Mouse (Mus musculus): ENCODE results near the gene Nfam1. TPM values are rescaled to one million over a fixed set of nuclear protein-coding genes. Genes with fewer than 3 reads are reported as not detected.
"Not testable (repeated sequence)": the region's sequence is repeated elsewhere in the genome, so short reads cannot be mapped to it uniquely, and the experiment has no call there.

Nfam1 gene
- polyA plus RNA-seq, 1 experiment from 2014 or later: 1.6 TPM

- Histone ChIP-seq H3K27ac (replicated peaks) (peak overlapping the region; percentile 94), H3K27me3 (no peaks in the 10 kb centered on the region), H3K4me2 (replicated peaks) (peak overlapping the region; percentile 50; the same call in 1 of the 2 replicates), H3K4me1 (peaks cover 38% of the 10 kb centered on the region), H3K9me3 (no peaks in the 10 kb centered on the region), H3K4me3 (no peak overlapping the region), H3K36me3 (no peaks in the 10 kb centered on the region), H3K9ac (replicated peaks) (no peak overlapping the region; the same call in 1 of the 2 replicates)
- WGBS: 44% methylated on average over 5 of the region's 5 CpGs
- no peak for ATAC-seq (replicated peaks)
These were observed 22.5 kb upstream of the Nfam1 start for GRCm38 (mm10) chr15:83055569-83055968.

DNA sequence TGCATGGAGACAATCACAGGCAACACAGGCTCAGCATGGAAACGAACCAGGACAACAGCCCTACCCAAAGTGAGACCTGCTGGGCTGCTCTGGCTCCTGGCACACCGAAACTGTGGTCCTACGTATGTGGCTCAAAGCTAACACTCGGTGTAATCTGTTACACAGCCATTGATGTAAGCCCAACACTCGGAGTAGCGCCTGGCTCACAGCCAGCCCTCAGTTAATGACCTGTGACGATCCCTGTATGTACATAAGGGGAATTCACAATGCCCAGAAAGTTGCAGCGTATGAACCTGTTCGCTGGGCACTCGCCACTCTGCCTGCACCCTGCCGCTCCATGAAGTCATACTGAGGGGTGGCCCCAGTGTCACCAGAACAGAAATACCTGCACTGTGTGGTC, 20.2 kb upstream of the Nfam1 start:
- Histone ChIP-seq H3K4me1 (peaks cover 24% of the 10 kb centered on the region), H3K27me3 (no peaks in the 10 kb centered on the region), H3K4me2 (replicated peaks) (no peak overlapping the region), H3K4me3 (no peak overlapping the region), H3K9ac (replicated peaks) (no peak overlapping the region), H3K36me3 (no peaks in the 10 kb centered on the region), H3K9me3 (no peaks in the 10 kb centered on the region), H3K27ac (replicated peaks) (no peak overlapping the region)
- ATAC-seq (replicated peaks): no peak
- WGBS: 25% methylated on average over 11 of the region's 11 CpGs

GRCm38 (mm10) chr15:83052341-83053104, 19.4 kb upstream of the Nfam1 start:
- 67% methylated on average over 6 of the region's 6 CpGs for WGBS

GRCm38 (mm10) chr15:83046730-83047129, 13.6 kb upstream of the Nfam1 start:
- WGBS: 89% methylated on average over 7 of the region's 7 CpGs

More at GRCm38 (mm10) chr15:83052341-83053104, 19.4 kb upstream of the Nfam1 start:
- Histone ChIP-seq H3K27me3 (no peaks in the 10 kb centered on the region), H3K4me2 (replicated peaks) (no peak overlapping the region), H3K9me3 (no peaks in the 10 kb centered on the region), H3K4me3 (no peak overlapping the region), H3K36me3 (no peaks in the 10 kb centered on the region), H3K4me1 (peaks cover 24% of the 10 kb centered on the region), H3K9ac (replicated peaks) (no peak overlapping the region), H3K27ac (replicated peaks) (no peak overlapping the region)
- no peak for ATAC-seq (replicated peaks)

GRCm38 (mm10) chr15:83046308-83046707, 13.2 kb upstream of the Nfam1 start:
- ATAC-seq (replicated peaks): no peak
- Histone ChIP-seq H3K36me3 (no peaks in the 10 kb centered on the region), H3K9me3 (0 out of 2 replicates have a peak, but pooled peaks cover 6% of the 10 kb centered on the region), H3K4me2 (replicated peaks) (no peak overlapping the region), H3K4me3 (no peak overlapping the region), H3K4me1 (peaks cover 23% of the 10 kb centered on the region), H3K27ac (replicated peaks) (no peak overlapping the region), H3K9ac (replicated peaks) (no peak overlapping the region), H3K27me3 (no peaks in the 10 kb centered on the region)
- WGBS: 98% methylated on average over 3 of the region's 3 CpGs

More at GRCm38 (mm10) chr15:83046730-83047129, 13.6 kb upstream of the Nfam1 start:
- Histone ChIP-seq H3K4me3 (no peak overlapping the region), H3K9ac (replicated peaks) (no peak overlapping the region), H3K27ac (replicated peaks) (no peak overlapping the region), H3K9me3 (0 out of 2 replicates have a peak, but pooled peaks cover 6% of the 10 kb centered on the region), H3K27me3 (no peaks in the 10 kb centered on the region), H3K4me2 (replicated peaks) (no peak overlapping the region), H3K36me3 (no peaks in the 10 kb centered on the region), H3K4me1 (peaks cover 22% of the 10 kb centered on the region)
- ATAC-seq (replicated peaks): no peak

DNA sequence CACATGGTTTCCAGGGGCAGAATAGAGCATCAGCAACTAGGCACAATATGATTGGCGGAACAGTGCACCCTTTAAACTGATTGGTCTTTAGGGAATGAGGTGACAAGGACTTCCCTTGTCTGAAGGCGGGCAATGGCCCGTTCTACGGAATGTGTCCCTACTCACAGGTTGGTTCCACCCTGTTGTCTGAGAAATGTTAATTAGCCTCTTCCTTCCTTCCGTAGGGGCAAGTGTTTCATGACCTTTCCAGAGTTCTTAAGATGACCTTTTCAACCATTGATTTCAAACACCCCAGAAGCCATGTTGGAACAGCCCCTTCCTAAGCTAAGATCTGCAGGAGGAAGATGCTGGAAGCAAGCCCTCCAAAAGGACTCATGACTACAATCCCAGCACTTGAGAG, 12.5 kb upstream of the Nfam1 start:
- not testable (repeated sequence) for H3K9ac ChIP-seq (replicated peaks); H3K4me3 ChIP-seq; H3K27ac ChIP-seq (replicated peaks); H3K27me3 ChIP-seq; H3K36me3 ChIP-seq; ATAC-seq (replicated peaks); H3K9me3 ChIP-seq; H3K4me2 ChIP-seq (replicated peaks)
- H3K4me1 ChIP-seq: peaks cover 25% of the 10 kb centered on the region
- WGBS: 88% methylated on average over 5 of the region's 5 CpGs

GRCm38 (mm10) chr15:83043362-83043708, 10.2 kb upstream of the Nfam1 start:
- Histone ChIP-seq H3K9ac (replicated peaks) (peak overlapping the region; percentile 49), H3K4me1 (peaks cover 32% of the 10 kb centered on the region), H3K36me3 (no peaks in the 10 kb centered on the region), H3K4me2 (replicated peaks) (peak overlapping the region; percentile 47), H3K27me3 (no peaks in the 10 kb centered on the region), H3K9me3 (0 out of 2 replicates have a peak, but pooled peaks cover 6% of the 10 kb centered on the region), H3K27ac (replicated peaks) (peak overlapping the region; percentile 83), H3K4me3 (no peak overlapping the region; the same call in 1 of the 2 replicates)
- 66% methylated on average over 22 of the region's 22 CpGs for WGBS
- no peak for ATAC-seq (replicated peaks)

DNA sequence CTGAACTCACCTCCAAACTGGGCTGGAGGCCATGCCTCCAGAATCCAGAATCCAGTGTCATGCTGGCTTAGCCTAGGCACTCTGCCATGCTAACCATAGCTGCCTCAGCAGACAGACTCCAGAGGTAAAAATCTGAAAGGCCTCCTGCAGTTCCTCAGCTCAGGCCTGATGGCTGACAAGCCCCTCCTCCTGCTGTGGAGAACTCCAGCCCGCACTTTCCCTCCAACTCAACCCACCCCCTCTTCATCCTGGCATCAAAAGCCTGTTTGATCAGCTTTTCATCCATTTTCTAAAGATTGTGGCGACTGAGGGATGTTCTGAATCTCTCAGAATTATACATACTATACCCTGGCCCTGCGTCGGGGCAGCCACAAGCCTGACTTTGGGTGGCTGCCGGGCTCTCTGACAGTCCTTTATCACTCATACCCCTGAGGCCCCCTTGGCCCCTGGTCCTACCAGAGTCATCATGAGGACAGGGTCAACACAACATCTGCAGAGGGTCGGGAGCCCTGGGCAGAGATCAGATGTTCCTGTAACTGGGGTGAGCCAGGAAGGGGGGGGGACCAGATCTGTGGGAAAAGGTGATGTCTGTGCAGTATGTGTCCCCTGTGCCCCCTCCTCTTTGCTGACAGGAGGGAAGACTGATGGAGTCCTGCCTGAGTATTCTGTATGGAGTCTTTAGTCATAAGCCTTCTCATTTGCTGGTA, 9.7 kb upstream of the Nfam1 start:
- 2% methylated on average over 6 of the region's 6 CpGs for whole genome bisulfite sequencing
- Histone ChIP-seq H3K9me3 (0 out of 2 replicates have a peak, but pooled peaks cover 6% of the 10 kb centered on the region), H3K4me2 (replicated peaks) (peak overlapping the region; percentile 47), H3K27ac (replicated peaks) (peak overlapping the region; percentile 83), H3K4me3 (peak overlapping the region; percentile 29), H3K36me3 (no peaks in the 10 kb centered on the region), H3K9ac (replicated peaks) (peak overlapping the region; percentile 49), H3K27me3 (no peaks in the 10 kb centered on the region), H3K4me1 (peaks cover 36% of the 10 kb centered on the region)
- peak; percentile 69 for ATAC-seq (replicated peaks)

DNA sequence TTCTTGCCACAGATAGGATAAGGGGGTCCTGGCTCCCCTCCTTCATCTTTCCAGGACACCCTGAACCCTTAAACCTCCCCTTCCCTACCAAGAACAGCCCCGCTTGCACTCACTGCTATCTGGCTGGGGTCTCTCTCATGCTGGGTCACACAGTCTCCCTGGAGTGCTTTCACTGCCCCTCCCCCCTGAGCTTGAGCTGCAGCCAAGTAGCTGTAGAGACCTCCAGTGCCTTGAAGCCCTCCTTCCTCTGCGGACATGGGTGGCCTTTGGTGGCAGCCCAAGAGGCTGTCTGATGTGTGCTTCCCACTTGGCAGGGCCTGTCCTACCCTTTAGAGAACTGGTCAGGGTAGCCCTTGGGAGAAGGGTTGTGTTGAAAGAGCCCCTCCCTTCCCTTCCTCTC, 7.0 kb upstream of the Nfam1 start:
- Histone ChIP-seq H3K27me3 (no peaks in the 10 kb centered on the region), H3K4me1 (peaks cover 55% of the 10 kb centered on the region), H3K4me2 (replicated peaks) (no peak overlapping the region), H3K4me3 (no peak overlapping the region), H3K27ac (replicated peaks) (no peak overlapping the region), H3K9me3 (no peaks in the 10 kb centered on the region), H3K9ac (replicated peaks) (no peak overlapping the region), H3K36me3 (no peaks in the 10 kb centered on the region)
- 25% methylated on average over 2 of the region's 2 CpGs for WGBS
- no peak for ATAC-seq (replicated peaks)

DNA sequence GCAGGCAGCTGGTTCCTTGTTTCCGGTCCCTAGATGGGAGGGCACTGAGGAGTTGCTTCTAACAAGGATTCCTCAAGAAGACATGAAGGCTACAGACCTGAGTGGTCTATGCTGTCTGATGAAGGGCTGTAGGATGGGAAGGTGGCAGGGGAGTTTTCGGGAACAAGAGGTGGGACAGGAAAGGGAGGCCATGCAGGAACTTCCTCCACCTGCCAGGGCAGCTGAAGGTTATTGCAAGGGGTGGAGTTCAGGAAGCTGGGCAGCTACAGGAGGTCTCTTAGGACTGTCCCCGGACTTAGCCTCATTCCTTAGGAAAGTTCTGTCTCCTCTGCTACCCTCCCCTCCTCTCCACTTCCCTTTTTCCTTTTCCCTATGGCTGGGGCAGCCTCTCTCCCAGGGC, 5.7 kb upstream of the Nfam1 start:
- no peaks in the 10 kb centered on the region for H3K36me3 ChIP-seq
- H3K27ac ChIP-seq (replicated peaks): no peak overlapping the region
- WGBS: 63% methylated on average over 3 of the region's 3 CpGs
- no peaks in the 10 kb centered on the region for H3K9me3 ChIP-seq
- peaks cover 67% of the 10 kb centered on the region for H3K4me1 ChIP-seq
- no peak overlapping the region for H3K9ac ChIP-seq (replicated peaks)
- no peak for ATAC-seq (replicated peaks)
- no peaks in the 10 kb centered on the region for H3K27me3 ChIP-seq
- H3K4me2 ChIP-seq (replicated peaks): no peak overlapping the region
- H3K4me3 ChIP-seq: no peak overlapping the region

- Histone ChIP-seq H3K27ac (replicated peaks) (peak overlapping the region; percentile 20; the same call in 1 of the 2 replicates), H3K36me3 (no peaks in the 10 kb centered on the region), H3K9ac (replicated peaks) (no peak overlapping the region), H3K4me3 (no peak overlapping the region), H3K4me1 (peaks cover 65% of the 10 kb centered on the region), H3K9me3 (no peaks in the 10 kb centered on the region), H3K27me3 (no peaks in the 10 kb centered on the region), H3K4me2 (replicated peaks) (no peak overlapping the region)
- 2% methylated on average over 8 of the region's 8 CpGs for WGBS
- peak; percentile 35; the same call in 1 of the 2 replicates for ATAC-seq (replicated peaks)
These were observed 4.8 kb upstream of the Nfam1 start for GRCm38 (mm10) chr15:83037755-83038483.

All from forebrain, embryonic 15.5 days (tissue).